Mouse (Mus musculus): ENCODE measurements at regions not wholly inside any gene's neighbourhood (a gene's known extent, or its start where the extent isn't known, plus 50 kb on each side); places are given as distances from the start of the nearest gene placed in this dataset.

- Histone ChIP-seq H3K4me1 (ENCODE audit: control insufficient read depth, insufficient read depth, low read length) (0 out of 2 replicates have a peak, but pooled peaks cover 2% of the 10 kb centered on the region), H3K27me3 (ENCODE audit: control insufficient read depth, insufficient read depth, low read depth, low read length) (no peaks in the 10 kb centered on the region), H3K9ac (ENCODE audit: low read depth, low read length) (no peak overlapping the region), H3K4me3 (ENCODE audit: low read depth, low read length) (no peak overlapping the region), H3K4me2 (ENCODE audit: low read length) (no peak overlapping the region), H3K27ac (ENCODE audit: low read length) (no peak overlapping the region), H3K36me3 (ENCODE audit: control insufficient read depth, insufficient read depth, low read length) (no peaks in the 10 kb centered on the region), H3K9me3 (replicated peaks; ENCODE audit: control insufficient read depth, low read length, poor library complexity, severe bottlenecking) (no peaks in the 10 kb centered on the region)
- 85% methylated on average over 5 of the region's 5 CpGs for WGBS
- no peak for ATAC-seq
Measured at GRCm38 (mm10) chr6:94968683-94969082, 148.4 kb upstream of the Kbtbd8 start.

DNA sequence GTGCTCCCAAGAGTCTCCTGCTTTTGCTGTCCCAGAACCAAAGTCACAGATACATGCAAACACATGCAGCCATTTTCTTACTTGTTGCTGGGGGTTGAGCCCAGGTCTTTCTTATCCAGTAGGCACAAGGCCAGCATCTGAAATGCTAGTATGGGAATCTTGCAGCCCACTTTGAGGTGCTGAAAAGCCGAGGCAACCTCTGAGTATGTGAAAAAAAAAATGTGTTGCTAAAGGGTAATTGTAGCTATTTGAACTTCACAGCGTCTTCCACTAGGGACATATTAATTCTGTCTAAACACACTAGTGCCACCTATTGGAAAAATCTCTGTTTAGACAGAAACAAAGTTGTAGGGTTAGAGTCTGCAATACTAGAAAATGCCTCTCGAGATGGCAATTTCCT is 150.1 kb upstream of the Kbtbd8 start:
- WGBS, result 3% methylated on average over 3 of the region's 3 CpGs
- ATAC-seq, result no peak
- H3K4me3 ChIP-seq (ENCODE audit: low read depth, low read length), result no peak overlapping the region
- H3K27me3 ChIP-seq (ENCODE audit: control insufficient read depth, insufficient read depth, low read depth, low read length), result no peaks in the 10 kb centered on the region
- H3K4me2 ChIP-seq (ENCODE audit: low read length), result no peak overlapping the region
- no peak overlapping the region for H3K27ac ChIP-seq (ENCODE audit: low read length)
- H3K4me1 ChIP-seq (ENCODE audit: control insufficient read depth, insufficient read depth, low read length), result 0 out of 2 replicates have a peak, but pooled peaks cover 2% of the 10 kb centered on the region
- no peaks in the 10 kb centered on the region for H3K9me3 ChIP-seq (replicated peaks; ENCODE audit: control insufficient read depth, low read length, poor library complexity, severe bottlenecking)
- H3K36me3 ChIP-seq (ENCODE audit: control insufficient read depth, insufficient read depth, low read length), result no peaks in the 10 kb centered on the region
- no peak overlapping the region for H3K9ac ChIP-seq (ENCODE audit: low read depth, low read length)

DNA sequence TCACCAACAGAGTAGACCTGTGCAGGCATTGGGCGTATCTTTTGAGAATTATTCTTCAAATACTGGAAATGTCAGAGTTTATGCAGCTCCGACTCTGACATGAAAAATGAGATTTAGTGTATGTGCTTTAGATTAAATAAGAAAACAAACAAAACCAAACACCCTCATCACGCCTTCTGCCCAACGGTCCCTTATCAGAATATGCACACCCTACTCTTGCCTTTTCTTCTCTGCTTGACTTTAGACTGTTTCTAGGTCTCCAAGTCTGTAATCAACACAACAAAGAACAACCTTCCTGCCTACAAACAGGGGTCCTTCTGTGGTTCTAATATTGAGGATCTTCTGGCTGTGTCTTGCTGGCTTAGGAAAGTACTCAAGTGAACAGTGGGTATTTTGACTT is 153.8 kb upstream of the Kbtbd8 start:
- no peaks in the 10 kb centered on the region for H3K9me3 ChIP-seq (replicated peaks; ENCODE audit: control insufficient read depth, low read length, poor library complexity, severe bottlenecking)
- H3K36me3 ChIP-seq (ENCODE audit: control insufficient read depth, insufficient read depth, low read length), result no peaks in the 10 kb centered on the region
- no peak for ATAC-seq
- H3K27ac ChIP-seq (ENCODE audit: low read length), result no peak overlapping the region
- 88% methylated on average over 4 of the region's 4 CpGs for WGBS
- H3K9ac ChIP-seq (ENCODE audit: low read depth, low read length), result no peak overlapping the region
- no peaks in the 10 kb centered on the region for H3K27me3 ChIP-seq (ENCODE audit: control insufficient read depth, insufficient read depth, low read depth, low read length)
- no peak overlapping the region for H3K4me3 ChIP-seq (ENCODE audit: low read depth, low read length)
- H3K4me2 ChIP-seq (ENCODE audit: low read length), result no peak overlapping the region
- H3K4me1 ChIP-seq (ENCODE audit: control insufficient read depth, insufficient read depth, low read length), result 0 out of 2 replicates have a peak, but pooled peaks cover 2% of the 10 kb centered on the region

- H3K9me3 ChIP-seq (replicated peaks; ENCODE audit: control insufficient read depth, low read length, poor library complexity, severe bottlenecking), result no peaks in the 10 kb centered on the region
- H3K27me3 ChIP-seq (ENCODE audit: control insufficient read depth, insufficient read depth, low read depth, low read length), result no peaks in the 10 kb centered on the region
- H3K4me1 ChIP-seq (ENCODE audit: control insufficient read depth, insufficient read depth, low read length), result 0 out of 2 replicates have a peak, but pooled peaks cover 2% of the 10 kb centered on the region
- no peak for ATAC-seq
- no peak overlapping the region for H3K4me3 ChIP-seq (ENCODE audit: low read depth, low read length)
- H3K27ac ChIP-seq (ENCODE audit: low read length), result no peak overlapping the region
- WGBS, result 50% methylated on average over 7 of the region's 7 CpGs
- H3K36me3 ChIP-seq (ENCODE audit: control insufficient read depth, insufficient read depth, low read length), result no peaks in the 10 kb centered on the region
- no peak overlapping the region for H3K4me2 ChIP-seq (ENCODE audit: low read length)
- no peak overlapping the region for H3K9ac ChIP-seq (ENCODE audit: low read depth, low read length)
Measured at GRCm38 (mm10) chr6:94962411-94963087, 154.5 kb upstream of the Kbtbd8 start.

DNA sequence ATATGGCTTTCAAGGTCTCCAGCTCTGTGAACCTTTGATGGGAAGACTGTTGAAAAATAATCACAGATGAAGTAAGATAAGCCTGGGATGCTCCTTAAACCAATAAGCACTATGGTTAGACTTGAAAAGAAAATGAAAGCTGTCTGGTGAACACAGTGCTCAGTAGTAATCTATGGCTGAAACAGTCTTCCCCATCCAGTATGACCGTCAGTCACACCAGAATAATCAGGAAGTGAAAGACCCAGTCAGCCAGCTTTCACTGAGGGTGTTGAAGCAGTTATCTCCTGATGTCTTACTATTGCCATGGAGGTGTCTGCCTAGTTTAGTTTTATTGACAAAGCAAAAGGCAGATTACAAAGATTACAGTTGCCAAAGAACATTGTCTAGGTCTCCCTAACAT is 155.2 kb upstream of the Kbtbd8 start:
- Histone ChIP-seq H3K36me3 (ENCODE audit: control insufficient read depth, insufficient read depth, low read length) (no peaks in the 10 kb centered on the region), H3K9ac (ENCODE audit: low read depth, low read length) (no peak overlapping the region), H3K9me3 (replicated peaks; ENCODE audit: control insufficient read depth, low read length, poor library complexity, severe bottlenecking) (no peaks in the 10 kb centered on the region), H3K4me1 (ENCODE audit: control insufficient read depth, insufficient read depth, low read length) (0 out of 2 replicates have a peak, but pooled peaks cover under 1% of the 10 kb centered on the region), H3K4me3 (ENCODE audit: low read depth, low read length) (no peak overlapping the region), H3K27me3 (ENCODE audit: control insufficient read depth, insufficient read depth, low read depth, low read length) (no peaks in the 10 kb centered on the region), H3K4me2 (ENCODE audit: low read length) (no peak overlapping the region), H3K27ac (ENCODE audit: low read length) (no peak overlapping the region)
- WGBS, result 93% methylated on average over 1 of the region's 1 CpGs
- ATAC-seq, result no peak

DNA sequence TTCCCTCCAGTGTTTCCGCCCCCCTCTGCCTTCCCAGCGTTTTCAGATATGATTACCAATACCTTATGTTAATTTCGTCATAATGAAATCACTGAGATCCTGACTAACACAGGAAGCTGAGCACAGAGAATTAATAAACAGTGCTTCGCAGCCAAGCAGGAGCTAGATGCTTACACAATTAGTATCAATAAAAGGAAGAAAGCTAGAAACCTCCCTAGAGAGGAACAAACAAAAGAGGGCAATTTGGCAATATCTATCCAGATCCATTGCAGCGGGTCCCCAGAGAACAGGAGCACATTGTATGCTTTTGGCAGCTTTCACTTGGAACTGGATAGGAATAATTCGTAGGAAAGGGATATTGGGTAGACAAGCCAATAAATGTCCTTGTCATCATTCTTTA is 159.1 kb upstream of the Kbtbd8 start:
- Histone ChIP-seq H3K27ac (ENCODE audit: low read length) (no peak overlapping the region), H3K36me3 (ENCODE audit: control insufficient read depth, insufficient read depth, low read length) (no peaks in the 10 kb centered on the region), H3K9me3 (replicated peaks; ENCODE audit: control insufficient read depth, low read length, poor library complexity, severe bottlenecking) (no peaks in the 10 kb centered on the region), H3K27me3 (ENCODE audit: control insufficient read depth, insufficient read depth, low read depth, low read length) (no peaks in the 10 kb centered on the region), H3K4me1 (ENCODE audit: control insufficient read depth, insufficient read depth, low read length) (no peaks in the 10 kb centered on the region), H3K4me3 (ENCODE audit: low read depth, low read length) (no peak overlapping the region), H3K4me2 (ENCODE audit: low read length) (no peak overlapping the region), H3K9ac (ENCODE audit: low read depth, low read length) (no peak overlapping the region)
- 56% methylated on average over 6 of the region's 6 CpGs for WGBS
- no peak for ATAC-seq

- Histone ChIP-seq H3K36me3 (ENCODE audit: control insufficient read depth, insufficient read depth, low read length) (no peaks in the 10 kb centered on the region), H3K4me3 (ENCODE audit: low read depth, low read length) (no peak overlapping the region), H3K9ac (ENCODE audit: low read depth, low read length) (no peak overlapping the region), H3K27ac (ENCODE audit: low read length) (no peak overlapping the region), H3K4me1 (ENCODE audit: control insufficient read depth, insufficient read depth, low read length) (no peaks in the 10 kb centered on the region), H3K27me3 (ENCODE audit: control insufficient read depth, insufficient read depth, low read depth, low read length) (no peaks in the 10 kb centered on the region), H3K4me2 (ENCODE audit: low read length) (no peak overlapping the region), H3K9me3 (replicated peaks; ENCODE audit: control insufficient read depth, low read length, poor library complexity, severe bottlenecking) (no peaks in the 10 kb centered on the region)
- ATAC-seq, result no peak
- 88% methylated on average over 6 of the region's 6 CpGs for WGBS
Measured at GRCm38 (mm10) chr6:94957172-94957668, 159.8 kb upstream of the Kbtbd8 start.

- Histone ChIP-seq H3K9ac (ENCODE audit: low read depth, low read length) (no peak overlapping the region), H3K36me3 (ENCODE audit: control insufficient read depth, insufficient read depth, low read length) (no peaks in the 10 kb centered on the region), H3K27ac (ENCODE audit: low read length) (no peak overlapping the region), H3K27me3 (ENCODE audit: control insufficient read depth, insufficient read depth, low read depth, low read length) (no peaks in the 10 kb centered on the region), H3K9me3 (replicated peaks; ENCODE audit: control insufficient read depth, low read length, poor library complexity, severe bottlenecking) (no peaks in the 10 kb centered on the region), H3K4me1 (ENCODE audit: control insufficient read depth, insufficient read depth, low read length) (no peaks in the 10 kb centered on the region), H3K4me3 (ENCODE audit: low read depth, low read length) (no peak overlapping the region), H3K4me2 (ENCODE audit: low read length) (no peak overlapping the region)
- 89% methylated on average over 2 of the region's 2 CpGs for WGBS
- no peak for ATAC-seq
Measured at GRCm38 (mm10) chr6:94954580-94954979, 162.5 kb upstream of the Kbtbd8 start.

GRCm38 (mm10) chr6:94953658-94954057 is 163.4 kb upstream of the Kbtbd8 start:
- WGBS, result 85% methylated on average over 4 of the region's 4 CpGs
- Histone ChIP-seq H3K4me2 (ENCODE audit: low read length) (no peak overlapping the region), H3K36me3 (ENCODE audit: control insufficient read depth, insufficient read depth, low read length) (no peaks in the 10 kb centered on the region), H3K4me1 (ENCODE audit: control insufficient read depth, insufficient read depth, low read length) (no peaks in the 10 kb centered on the region), H3K9ac (ENCODE audit: low read depth, low read length) (no peak overlapping the region), H3K4me3 (ENCODE audit: low read depth, low read length) (no peak overlapping the region), H3K27ac (ENCODE audit: low read length) (no peak overlapping the region), H3K27me3 (ENCODE audit: control insufficient read depth, insufficient read depth, low read depth, low read length) (no peaks in the 10 kb centered on the region), H3K9me3 (replicated peaks; ENCODE audit: control insufficient read depth, low read length, poor library complexity, severe bottlenecking) (no peaks in the 10 kb centered on the region)
- no peak for ATAC-seq
